Mouse (Mus musculus) midbrain, embryonic 16.5 days (tissue): ENCODE measurements around the gene Ino80d. TPM values are rescaled to one million over a fixed set of nuclear protein-coding genes. Genes with fewer than 3 reads are reported as not detected.

ENCODE experiments used
- ATAC-seq: fragments of 200-750 bp; cut with Nextera tagmentation; 2 replicates; pipeline ENCODE4 v1.8.0; 2017; ENCODE audit warnings: moderate TSS enrichment
- H3K27ac ChIP-seq: fragments of 300-500 bp; sonication (generic); 2 replicates; pipeline ENCODE4 v1.5.1; 2014; ENCODE audit warnings: mild to moderate bottlenecking, low read length, mixed read lengths
- H3K27me3 ChIP-seq: fragments of 300-500 bp; sonication (generic); 2 replicates; pipeline ENCODE4 v1.6.1; 2014; ENCODE audit warnings: low read depth, low read length, mixed read lengths; ENCODE audit not compliant: control insufficient read depth, insufficient read depth
- H3K36me3 ChIP-seq: fragments of 300-500 bp; sonication (generic); 2 replicates; pipeline ENCODE4 v1.6.1; 2014; ENCODE audit warnings: mild to moderate bottlenecking, low read length, moderate library complexity, mixed read lengths; ENCODE audit not compliant: control insufficient read depth, insufficient read depth
- H3K4me1 ChIP-seq: fragments of 300-500 bp; sonication (generic); 2 replicates; pipeline ENCODE4 v1.6.1; 2014; ENCODE audit warnings: mild to moderate bottlenecking, low read length, mixed read lengths; ENCODE audit not compliant: control insufficient read depth, insufficient read depth
- H3K4me2 ChIP-seq: fragments of 300-500 bp; sonication (generic); 2 replicates; pipeline ENCODE4 v1.6.1; 2014; ENCODE audit warnings: mild to moderate bottlenecking, low read length, mixed read lengths
- H3K4me3 ChIP-seq: fragments of 300-500 bp; sonication (generic); 2 replicates; pipeline ENCODE4 v1.5.1; 2014; ENCODE audit warnings: low read depth, mild to moderate bottlenecking, low read length, moderate library complexity, mixed read lengths
- H3K9ac ChIP-seq: fragments of 300-500 bp; sonication (generic); 2 replicates; pipeline ENCODE4 v1.6.1; 2014; ENCODE audit warnings: low read depth, low read length, mixed read lengths
- H3K9me3 ChIP-seq: fragments of 300-500 bp; sonication (generic); replicated peaks from 2 replicates; pipeline ENCODE4 v1.6.1; 2014; ENCODE audit warnings: mild to moderate bottlenecking, low read length, mixed read lengths; ENCODE audit not compliant: control insufficient read depth, poor library complexity, severe bottlenecking
- WGBS: fragments of 180-500 bp; shearing (Covaris S2); extraction: QIAGEN DNeasy Blood & Tissue Kit; methylation state at CpG from one replicate; pipeline ENCODE4 v1.1.7; 2014; 5-methylcytosine and 5-hydroxymethylcytosine counted together
- polyA plus RNA-seq: library from polyadenylated mRNA; unstranded; fragments of >200 nt; fragmentation: Nextera tagmentation; extraction: Ambion mirVana; gene quantifications from 2 replicates; pipeline ENCODE4 v1.2.1, GENCODE M21; 2015

The Ino80d gene
- polyA plus RNA-seq, 1 experiment from 2014 or later, result 8.9 TPM

DNA sequence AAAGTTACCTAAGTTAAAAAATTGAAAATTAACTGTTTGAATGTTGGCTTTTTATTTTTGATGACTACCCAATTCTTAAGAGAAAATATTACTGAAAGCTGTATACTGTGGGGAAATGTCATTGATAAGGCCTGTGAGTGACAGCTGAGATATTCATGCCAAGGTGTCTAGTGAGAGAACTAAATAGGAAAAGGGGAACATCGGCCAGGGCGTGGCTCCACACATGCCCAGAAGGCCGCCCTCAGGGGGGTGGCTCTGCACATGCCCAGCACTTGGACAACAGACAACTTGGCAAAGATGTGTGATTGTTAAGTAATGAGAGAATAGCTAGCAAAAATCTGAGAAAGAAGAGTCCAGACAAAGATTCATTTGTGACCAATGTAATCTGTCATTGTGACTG lies 64.5 kb downstream of the Ino80d start:
- H3K9ac ChIP-seq, result no peak overlapping the region
- 95% methylated on average over 3 of the region's 3 CpGs for WGBS
- no peaks in the 10 kb centered on the region; the same call in 1 of the 2 replicates for H3K36me3 ChIP-seq
- no peak for ATAC-seq
- no peak overlapping the region for H3K27ac ChIP-seq
- H3K27me3 ChIP-seq, result no peaks in the 10 kb centered on the region
- no peak overlapping the region for H3K4me3 ChIP-seq
- no peaks in the 10 kb centered on the region for H3K9me3 ChIP-seq
- no peaks in the 10 kb centered on the region; the same call in 1 of the 2 replicates for H3K4me1 ChIP-seq
- H3K4me2 ChIP-seq, result no peak overlapping the region

GRCm38 (mm10) chr1:63047983-63048382 lies 66.5 kb downstream of the Ino80d start:
- Histone ChIP-seq H3K27ac (no peak overlapping the region), H3K36me3 (no peaks in the 10 kb centered on the region; the same call in 1 of the 2 replicates), H3K9ac (no peak overlapping the region), H3K27me3 (no peaks in the 10 kb centered on the region), H3K4me3 (no peak overlapping the region), H3K9me3 (no peaks in the 10 kb centered on the region), H3K4me1 (no peaks in the 10 kb centered on the region; the same call in 1 of the 2 replicates), H3K4me2 (no peak overlapping the region)
- 87% methylated on average over 6 of the region's 6 CpGs for WGBS
- no peak for ATAC-seq

DNA sequence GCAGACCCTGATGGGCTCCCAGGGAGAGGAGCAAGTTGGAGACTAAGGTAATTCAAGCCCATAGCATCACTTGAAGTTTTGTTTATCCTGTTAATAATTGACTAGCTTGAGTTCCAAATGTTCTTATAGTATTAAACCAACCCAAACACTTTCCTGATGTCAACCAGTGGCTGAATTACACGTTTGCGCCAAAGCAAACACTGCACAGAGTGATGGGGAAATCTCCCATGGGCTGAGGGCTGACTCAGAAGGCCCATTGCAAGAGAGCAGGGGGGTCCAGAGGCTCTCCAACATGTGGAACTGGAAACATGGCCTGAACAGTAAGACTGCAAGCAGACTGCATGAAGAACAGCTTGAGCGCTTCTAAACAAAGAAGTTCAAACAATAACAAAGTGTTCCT lies 81.5 kb downstream of the Ino80d start:
- H3K27ac ChIP-seq, result no peak overlapping the region
- no peak overlapping the region for H3K4me3 ChIP-seq
- WGBS, result 85% methylated on average over 3 of the region's 3 CpGs
- no peak overlapping the region for H3K9ac ChIP-seq
- no peaks in the 10 kb centered on the region for H3K36me3 ChIP-seq
- H3K4me2 ChIP-seq, result no peak overlapping the region
- no peaks in the 10 kb centered on the region for H3K9me3 ChIP-seq
- no peaks in the 10 kb centered on the region for H3K4me1 ChIP-seq
- no peak for ATAC-seq
- H3K27me3 ChIP-seq, result no peaks in the 10 kb centered on the region

GRCm38 (mm10) chr1:63019916-63020315 lies 94.6 kb downstream of the Ino80d start:
- WGBS, result 65% methylated on average over 2 of the region's 2 CpGs
- no peak for ATAC-seq
- H3K27me3 ChIP-seq, result no peaks in the 10 kb centered on the region
- H3K9me3 ChIP-seq, result no peaks in the 10 kb centered on the region
- H3K4me3 ChIP-seq, result no peak overlapping the region
- no peaks in the 10 kb centered on the region for H3K4me1 ChIP-seq
- H3K27ac ChIP-seq, result no peak overlapping the region
- H3K4me2 ChIP-seq, result no peak overlapping the region
- no peak overlapping the region for H3K9ac ChIP-seq
- no peaks in the 10 kb centered on the region for H3K36me3 ChIP-seq

- Histone ChIP-seq H3K9me3 (no peaks in the 10 kb centered on the region), H3K4me1 (no peaks in the 10 kb centered on the region), H3K4me3 (no peak overlapping the region), H3K4me2 (no peak overlapping the region), H3K27ac (no peak overlapping the region), H3K9ac (no peak overlapping the region), H3K27me3 (no peaks in the 10 kb centered on the region), H3K36me3 (no peaks in the 10 kb centered on the region)
- ATAC-seq, result no peak
- WGBS, result 55% methylated on average over 12 of the region's 12 CpGs
These were observed 109.3 kb downstream of the Ino80d start for GRCm38 (mm10) chr1:63005013-63005646.

- 68% methylated on average over 3 of the region's 3 CpGs for WGBS
- H3K27me3 ChIP-seq, result no peaks in the 10 kb centered on the region
- H3K4me2 ChIP-seq, result no peak overlapping the region
- H3K4me3 ChIP-seq, result no peak overlapping the region
- no peaks in the 10 kb centered on the region for H3K9me3 ChIP-seq
- no peak overlapping the region for H3K27ac ChIP-seq
- H3K36me3 ChIP-seq, result no peaks in the 10 kb centered on the region
- H3K9ac ChIP-seq, result no peak overlapping the region
- no peaks in the 10 kb centered on the region for H3K4me1 ChIP-seq
- ATAC-seq, result no peak
These were observed 112.6 kb downstream of the Ino80d start for GRCm38 (mm10) chr1:63001874-63002273.

DNA sequence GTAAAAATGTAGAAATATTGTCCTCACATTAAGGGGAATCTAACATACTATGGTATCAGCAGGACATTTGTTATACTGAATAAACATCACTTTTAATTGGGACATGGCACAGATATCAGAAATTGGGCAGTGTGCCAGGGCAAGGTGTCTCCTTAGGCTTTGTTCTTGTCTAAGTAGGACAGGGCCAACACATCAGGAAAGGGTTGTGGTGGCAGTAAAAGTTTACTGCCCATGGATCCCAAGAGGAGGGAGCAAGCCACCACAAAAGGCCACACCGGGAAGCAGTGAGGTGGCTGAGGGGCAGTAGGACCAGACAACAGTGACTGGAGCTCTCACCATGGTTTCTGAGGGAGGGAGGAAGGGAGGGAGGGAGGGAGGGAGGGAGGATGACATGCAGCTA lies 121.1 kb downstream of the Ino80d start:
- no peak for ATAC-seq
- Histone ChIP-seq H3K9ac (no peak overlapping the region), H3K4me3 (no peak overlapping the region), H3K4me2 (no peak overlapping the region), H3K27ac (no peak overlapping the region), H3K4me1 (no peaks in the 10 kb centered on the region), H3K36me3 (no peaks in the 10 kb centered on the region), H3K27me3 (no peaks in the 10 kb centered on the region), H3K9me3 (no peaks in the 10 kb centered on the region)
- WGBS, result 59% methylated on average over 1 of the region's 1 CpGs

DNA sequence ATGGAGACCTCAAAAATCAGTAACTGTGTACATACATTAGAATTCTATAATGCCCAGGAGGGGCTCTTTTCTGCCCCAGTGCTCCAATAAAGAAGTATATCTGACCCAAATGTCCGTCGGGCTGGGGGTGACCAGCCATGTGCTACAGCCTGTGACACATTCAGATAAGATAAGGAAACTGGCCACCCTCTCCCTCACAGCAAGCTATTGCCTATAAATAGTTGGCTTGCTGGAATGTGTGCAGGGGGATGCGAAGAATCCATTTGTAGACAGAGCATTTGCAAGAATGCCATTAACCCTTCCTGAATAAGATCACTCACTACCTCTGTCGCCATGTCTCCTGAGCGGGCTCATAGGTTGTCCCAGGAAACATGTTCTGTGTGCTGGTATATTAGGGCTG lies 121.8 kb downstream of the Ino80d start:
- Histone ChIP-seq H3K4me2 (no peak overlapping the region), H3K9ac (no peak overlapping the region), H3K9me3 (no peaks in the 10 kb centered on the region), H3K4me1 (no peaks in the 10 kb centered on the region), H3K36me3 (no peaks in the 10 kb centered on the region), H3K4me3 (no peak overlapping the region), H3K27ac (no peak overlapping the region), H3K27me3 (no peaks in the 10 kb centered on the region)
- WGBS, result 85% methylated on average over 5 of the region's 5 CpGs
- ATAC-seq, result no peak

GRCm38 (mm10) chr1:62991021-62991420 lies 123.4 kb downstream of the Ino80d start:
- Histone ChIP-seq H3K36me3 (no peaks in the 10 kb centered on the region), H3K4me3 (no peak overlapping the region), H3K27me3 (no peaks in the 10 kb centered on the region), H3K9me3 (no peaks in the 10 kb centered on the region), H3K4me2 (no peak overlapping the region), H3K9ac (no peak overlapping the region), H3K4me1 (no peaks in the 10 kb centered on the region), H3K27ac (no peak overlapping the region)
- WGBS, result 79% methylated on average over 10 of the region's 10 CpGs
- ATAC-seq, result no peak
